Mouse (Mus musculus): ENCODE results near the gene Kcnh3. TPM values are rescaled to one million over a fixed set of nuclear protein-coding genes. Genes with fewer than 3 reads are reported as not detected.

The Kcnh3 gene
- total RNA-seq (2021) = 10 to 100 TPM; 66.6 to 67.3 TPM

- intact Hi-C loops (cut with DNase I) = no loop called here
- DNase-seq = no peak
Observed at GRCm38 (mm10) chr15:99224208-99224911, at the start of gene Kcnh3. Kcnh3 (plus strand) TSS chr15:99224861.

- intact Hi-C loops (cut with DNase I) = no loop called here
- no peak for DNase-seq
Observed at GRCm38 (mm10) chr15:99179639-99180038, 45.0 kb upstream of the Kcnh3 start.

DNA sequence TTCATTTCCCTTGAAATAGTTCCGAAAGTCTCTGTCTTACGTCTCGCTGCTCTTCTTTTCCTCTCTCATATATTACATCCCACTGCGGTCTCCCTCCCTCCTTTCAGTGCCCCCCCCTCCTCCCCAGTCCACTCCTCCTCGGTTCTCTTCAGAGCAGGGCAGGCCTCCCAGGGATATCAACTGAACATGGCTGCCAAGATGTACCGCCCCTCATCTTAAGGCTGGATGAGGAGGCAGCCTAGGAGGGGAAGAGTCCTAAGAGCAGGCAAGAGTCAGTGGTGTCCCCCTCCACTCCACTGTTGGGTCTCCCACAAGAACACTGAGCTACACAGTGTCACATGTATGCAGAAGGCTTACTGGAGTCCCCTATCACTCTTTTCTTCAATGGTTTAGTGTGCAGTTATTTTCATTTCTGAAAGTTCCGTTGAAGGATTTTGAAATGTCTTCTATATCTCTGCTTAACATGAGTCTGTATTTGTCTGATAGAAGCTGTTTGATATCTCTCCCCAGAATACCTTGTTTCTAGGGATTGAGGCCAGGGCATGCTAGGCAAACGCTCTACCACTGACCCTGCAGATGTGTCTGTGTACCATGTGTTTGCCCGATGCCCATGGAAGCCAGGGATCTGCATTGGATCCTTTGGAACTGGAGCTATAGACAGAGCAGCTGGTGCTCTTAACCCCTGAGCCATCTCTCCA lies 40.3 kb upstream of the Kcnh3 start:
- intact Hi-C loops (cut with DNase I) = no loop called here
- no peak for DNase-seq

DNA sequence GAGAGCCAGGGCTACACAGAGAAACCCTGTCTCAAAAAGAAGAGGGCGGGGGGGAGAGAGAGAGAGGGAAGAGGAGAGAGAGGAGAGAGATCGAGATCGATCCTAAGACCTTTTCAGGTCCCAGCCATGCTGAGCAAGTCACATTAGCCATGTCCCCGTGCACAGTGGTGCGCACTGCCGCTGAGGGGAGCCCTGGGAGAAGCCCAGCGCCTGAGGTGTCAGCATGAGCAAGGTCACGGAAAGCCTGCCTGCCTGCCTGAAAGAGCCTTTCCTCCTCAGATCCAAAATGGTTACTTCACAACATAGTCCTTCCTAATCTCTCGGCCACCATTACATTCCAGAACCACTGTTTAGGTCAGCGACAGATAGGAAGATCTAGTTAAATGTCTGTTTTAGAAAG lies 30.3 kb upstream of the Kcnh3 start:
- no peak for DNase-seq
- intact Hi-C loops (cut with DNase I) = loop anchor here (10.0 kb wide), 1 partner anchor 160 kb away; no protein-coding TSS in a partner anchor

GRCm38 (mm10) chr15:99195043-99195442 lies 29.6 kb upstream of the Kcnh3 start:
- DNase-seq = no peak
- intact Hi-C loops (cut with DNase I) = loop anchor here (10.0 kb wide), 1 partner anchor 160 kb away; no protein-coding TSS in a partner anchor

DNA sequence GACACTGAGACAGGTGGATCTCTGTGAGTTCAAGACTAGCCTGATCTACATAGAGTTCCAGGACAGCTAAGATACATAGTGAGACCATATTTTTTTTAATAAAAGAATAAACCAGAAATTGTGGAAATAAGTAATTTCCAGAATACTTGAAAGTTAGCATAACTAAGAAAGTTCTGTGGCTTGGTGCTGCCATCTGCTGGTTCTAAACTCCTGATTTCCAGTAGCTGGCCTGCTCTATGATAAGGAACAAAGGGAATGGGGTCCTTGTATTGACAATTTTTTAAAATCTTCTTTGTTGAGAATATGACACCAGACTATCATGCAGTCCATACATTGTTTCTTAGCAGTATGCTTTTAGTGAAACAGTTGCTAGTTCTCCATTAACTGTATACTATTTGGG lies 25.9 kb upstream of the Kcnh3 start:
- intact Hi-C loops (cut with DNase I) = loop anchor here (10.0 kb wide), 1 partner anchor 164 kb away; no protein-coding TSS in a partner anchor
- DNase-seq = peak; percentile 17

DNA sequence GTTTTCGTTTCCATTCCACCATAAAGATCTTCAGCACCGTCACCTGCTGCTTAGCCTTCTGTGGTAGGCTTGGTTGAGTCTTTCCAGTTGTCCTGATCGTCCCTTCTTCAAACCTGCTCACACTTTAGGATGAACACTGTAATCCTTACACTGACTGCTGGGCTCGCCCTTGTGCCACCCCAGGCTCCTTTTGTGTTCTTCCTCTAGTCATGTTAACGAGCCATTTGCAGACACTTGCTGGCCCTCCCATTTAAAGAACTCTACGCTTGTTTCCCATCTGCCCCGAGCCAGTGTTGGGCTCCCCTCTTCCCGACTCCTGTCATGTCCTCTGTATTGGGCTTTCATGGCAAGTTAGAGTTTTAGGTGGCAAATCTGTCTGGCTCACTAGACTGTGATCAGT lies 18.7 kb upstream of the Kcnh3 start:
- no peak for DNase-seq
- intact Hi-C loops (cut with DNase I) = no loop called here

- intact Hi-C loops (cut with DNase I) = no loop called here
- DNase-seq = no peak
Observed at GRCm38 (mm10) chr15:99213183-99213582, 11.5 kb upstream of the Kcnh3 start.

GRCm38 (mm10) chr15:99214941-99215340 lies 9.7 kb upstream of the Kcnh3 start:
- no peak for DNase-seq
- intact Hi-C loops (cut with DNase I) = no loop called here

- intact Hi-C loops (cut with DNase I) = no loop called here
Observed at GRCm38 (mm10) chr15:99215741-99216463, 8.8 kb upstream of the Kcnh3 start.

GRCm38 (mm10) chr15:99217630-99218029 lies 7.0 kb upstream of the Kcnh3 start:
- DNase-seq = no peak
- intact Hi-C loops (cut with DNase I) = no loop called here

More at GRCm38 (mm10) chr15:99215741-99216463, 8.8 kb upstream of the Kcnh3 start:
- DNase-seq = no peak

DNA sequence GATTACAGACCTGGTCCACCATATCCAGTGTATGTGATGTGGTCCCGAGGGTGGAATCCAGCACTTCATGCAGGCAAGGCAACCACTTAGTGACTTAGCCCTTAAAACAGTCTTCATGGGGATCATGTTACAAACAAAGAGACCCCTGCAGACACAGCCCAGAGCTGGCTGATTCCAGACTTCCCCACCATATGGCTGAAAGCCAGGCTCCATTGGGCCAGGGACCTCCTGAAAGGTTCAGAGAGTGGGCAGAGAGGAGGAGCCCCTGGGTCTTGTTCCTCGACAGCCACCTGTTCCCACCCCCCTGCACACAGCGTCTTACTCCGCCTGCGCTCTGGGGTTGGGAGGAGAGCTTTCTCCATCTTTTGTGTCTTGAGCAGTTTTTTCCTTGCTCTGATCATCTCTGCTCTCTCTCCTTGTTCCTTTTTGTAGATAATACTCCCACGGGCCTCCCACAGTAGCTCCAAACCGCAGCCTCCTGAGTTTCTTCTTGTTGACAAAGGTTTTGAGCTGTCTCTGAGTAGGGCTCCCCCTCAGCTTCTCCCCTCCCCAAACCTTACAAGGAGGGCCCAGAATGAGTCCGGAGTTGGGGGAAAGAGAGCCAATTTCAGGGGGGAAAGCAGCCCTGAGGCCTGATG lies 3.2 kb upstream of the Kcnh3 start:
- no peak for DNase-seq
- intact Hi-C loops (cut with DNase I) = no loop called here

DNA sequence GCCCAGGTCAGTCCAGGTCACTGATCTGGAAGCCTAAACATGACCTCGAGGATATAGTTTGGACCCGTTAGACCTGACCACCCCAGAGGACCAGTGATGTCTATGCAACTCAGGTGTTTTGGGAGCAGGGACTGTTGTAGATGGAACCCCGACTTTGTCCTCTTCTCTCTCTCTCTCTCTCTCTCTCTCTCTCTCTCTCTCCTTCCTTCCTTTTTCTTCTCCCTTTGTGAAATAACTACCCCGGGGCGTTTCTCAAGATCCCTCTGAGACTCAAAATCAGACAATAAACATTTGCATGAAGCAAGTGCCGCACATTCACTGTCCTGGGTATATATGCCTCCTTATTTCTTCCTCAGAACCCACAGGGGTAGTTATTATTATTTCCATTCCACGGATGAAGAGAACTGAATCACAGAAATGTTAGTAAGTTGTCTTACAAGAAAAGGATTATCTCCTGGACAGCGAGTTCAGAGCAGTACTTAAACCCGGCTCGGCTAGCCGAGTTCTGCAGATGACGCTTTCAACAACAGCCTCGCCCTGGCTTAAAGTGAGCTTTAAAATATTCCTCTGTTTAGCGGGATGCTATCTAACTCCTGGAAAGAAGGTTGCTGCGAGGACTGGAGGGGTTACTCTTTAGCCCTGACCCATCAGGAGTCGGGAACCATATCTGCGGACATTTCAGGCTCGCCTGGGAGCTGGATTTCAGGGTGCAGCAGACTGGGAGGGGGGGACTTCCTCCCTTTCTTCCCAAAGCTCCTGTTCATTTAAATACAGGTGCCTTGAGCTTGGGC lies 1.7 kb upstream of the Kcnh3 start:
- intact Hi-C loops (cut with DNase I) = no loop called here
- no peak for DNase-seq

DNA sequence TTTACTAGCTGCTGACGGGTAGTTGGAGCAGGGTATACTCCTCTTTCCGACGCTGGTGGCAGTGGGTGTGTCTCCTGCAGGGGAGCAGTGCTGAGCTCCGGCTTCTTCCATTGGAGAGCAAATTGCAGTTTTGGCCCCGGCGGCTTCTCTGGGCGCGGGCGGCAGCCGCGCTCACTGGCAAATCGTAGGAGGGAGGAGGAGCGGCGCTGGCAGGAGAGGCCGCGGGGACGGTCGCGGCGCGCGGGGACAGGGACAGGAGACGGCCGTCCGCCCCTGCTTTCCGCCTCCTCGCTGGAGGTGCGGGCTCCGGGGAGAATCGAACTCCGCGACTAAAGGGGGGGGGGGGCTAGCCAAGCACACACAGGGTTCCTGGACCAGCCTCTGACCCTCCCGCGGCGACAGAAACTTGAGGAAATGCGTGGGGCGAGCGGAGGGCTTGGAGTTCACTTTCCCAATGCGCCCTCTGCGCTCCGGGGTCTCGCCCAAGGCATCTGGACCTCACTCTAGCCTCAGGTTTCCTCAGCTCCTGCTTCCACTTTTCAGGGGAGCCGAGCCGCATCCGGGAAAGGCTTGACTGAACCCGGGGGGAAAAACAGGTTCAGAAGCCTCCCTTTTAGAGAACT lies 965 bp upstream of the Kcnh3 start:
- peak; percentile 40 for DNase-seq
- intact Hi-C loops (cut with DNase I) = no loop called here

DNA sequence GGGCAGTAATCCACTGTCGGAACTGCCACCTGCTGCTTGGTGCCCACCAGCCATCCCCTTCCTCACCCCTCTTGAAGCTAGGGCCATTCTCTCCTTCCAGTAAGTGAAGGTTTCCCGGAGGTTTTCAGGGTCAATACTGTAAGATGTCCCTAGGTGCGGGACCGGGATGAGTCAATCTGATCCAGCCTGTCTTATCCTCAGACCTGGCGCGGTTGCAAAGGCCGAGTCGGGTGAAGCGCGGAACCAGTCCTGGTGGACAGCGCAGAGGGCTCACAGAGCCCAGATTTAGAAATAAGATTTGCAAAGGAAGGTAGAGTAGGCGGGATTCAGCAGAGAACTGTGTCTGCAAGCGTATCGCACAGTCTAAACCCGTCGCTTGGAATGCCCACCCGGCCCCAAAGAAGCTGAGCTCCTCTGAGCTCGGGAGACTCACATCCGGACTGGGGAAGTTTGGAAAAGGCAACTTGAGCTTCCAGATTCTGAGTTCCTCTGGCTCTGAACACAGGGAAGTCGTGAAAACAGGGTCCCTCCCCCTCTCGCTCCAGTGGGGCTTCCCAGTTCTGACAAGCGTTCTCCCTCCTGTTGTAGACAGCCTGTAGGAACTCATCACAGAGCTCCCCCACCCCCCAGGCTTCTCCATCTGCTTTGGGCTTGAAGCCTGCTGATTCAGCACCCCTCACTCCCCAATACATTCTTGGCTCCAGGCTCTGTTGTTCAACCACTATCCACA lies 585 bp downstream of the Kcnh3 start:
- intact Hi-C loops (cut with DNase I) = no loop called here
- no peak for DNase-seq

GRCm38 (mm10) chr15:99226090-99226489 lies 1.4 kb downstream of the Kcnh3 start:
- no peak for DNase-seq
- intact Hi-C loops (cut with DNase I) = no loop called here

DNA sequence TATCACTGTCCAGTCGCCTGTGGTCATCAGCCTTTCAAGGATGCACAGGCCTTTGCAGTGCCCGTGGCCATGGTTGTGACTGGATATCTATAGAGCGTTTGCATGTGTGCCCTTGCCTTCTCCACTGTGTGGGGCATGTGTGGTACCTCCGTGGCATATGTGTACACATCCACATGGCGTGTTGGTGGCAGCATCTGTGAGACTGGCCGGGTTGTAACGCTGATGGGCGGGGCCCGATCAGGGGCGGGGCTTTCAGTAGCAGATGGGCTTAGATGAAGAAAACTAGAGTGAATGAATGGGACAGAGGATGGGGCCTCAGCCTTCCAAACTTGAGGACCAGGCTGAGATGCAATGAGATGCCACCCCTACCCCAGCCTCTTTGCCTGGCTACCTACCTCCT lies 7.3 kb downstream of the Kcnh3 start:
- DNase-seq = no peak
- intact Hi-C loops (cut with DNase I) = no loop called here

DNA sequence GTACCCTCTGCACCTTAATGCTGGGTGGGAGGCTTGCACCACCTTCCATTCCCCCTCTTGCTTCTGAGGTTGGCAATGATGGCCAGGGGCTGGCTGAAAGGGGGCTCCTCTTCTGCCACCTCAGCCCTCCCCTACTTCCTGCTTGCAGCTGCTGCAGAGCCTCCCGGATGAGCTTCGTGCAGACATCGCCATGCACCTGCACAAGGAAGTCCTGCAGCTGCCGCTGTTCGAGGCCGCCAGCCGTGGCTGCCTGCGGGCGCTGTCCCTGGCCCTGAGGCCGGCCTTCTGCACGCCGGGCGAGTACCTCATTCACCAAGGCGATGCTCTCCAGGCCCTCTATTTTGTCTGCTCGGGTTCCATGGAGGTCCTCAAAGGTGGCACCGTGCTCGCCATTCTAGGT lies 9.1 kb downstream of the Kcnh3 start:
- intact Hi-C loops (cut with DNase I) = no loop called here
- no peak for DNase-seq

DNA sequence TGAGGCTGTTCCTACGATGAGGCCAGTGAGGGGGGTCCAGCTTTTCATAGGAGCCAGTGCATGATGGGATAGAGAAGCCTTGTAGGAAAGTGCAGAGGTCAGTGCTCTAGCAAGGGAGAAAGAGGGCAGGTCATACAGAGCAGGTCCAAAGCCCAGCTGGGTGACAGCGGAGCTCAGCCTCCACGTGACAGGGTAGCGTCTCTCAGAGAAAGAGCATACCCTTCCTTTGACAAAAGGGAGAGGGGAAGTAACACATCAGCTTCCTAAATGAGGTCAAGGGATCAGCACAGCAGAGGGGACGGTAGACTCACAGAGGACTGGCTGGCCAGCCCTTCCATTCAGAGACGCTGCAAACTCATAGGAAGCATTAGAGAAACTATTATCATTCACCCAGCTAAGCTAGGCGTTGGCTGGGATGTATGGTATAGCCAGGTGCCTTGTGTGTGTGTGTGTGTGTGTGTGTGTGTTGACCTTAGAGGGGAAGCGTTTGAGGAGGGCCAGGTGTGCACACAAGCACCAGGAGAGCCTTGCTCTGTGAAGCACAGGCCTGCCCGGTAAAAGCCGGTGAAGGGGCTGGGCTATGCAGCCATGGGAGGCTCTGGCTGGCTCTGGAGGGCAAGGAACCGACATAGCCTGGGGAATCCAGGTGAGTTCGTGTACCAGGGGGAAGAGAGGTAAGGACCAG lies 9.8 kb downstream of the Kcnh3 start:
- DNase-seq = no peak
- intact Hi-C loops (cut with DNase I) = no loop called here

Data from left cerebral cortex, postnatal 4 days (tissue).